Mouse (Mus musculus) heart, postnatal 10 days (tissue): Measurements from ENCODE around the gene Afmid. TPM values are rescaled to one million over a fixed set of nuclear protein-coding genes. Genes with fewer than 3 reads are reported as not detected.
A peak's percentile ranks its signal among the peaks of the same experiment; 100 is the strongest.

ENCODE experiments used
- DNase-seq, 2 experiments: peaks; one replicate each; pipeline ENCODE4 v3.0.0; 2021
- intact Hi-C: fragments of 180-260 bp; cut with DNase I; formaldehyde crosslinking; loops from one replicate; pipeline ENCODE4 v1.15.1; 2025
- total RNA-seq, 2 experiments: library from RNA; stranded (reverse); gene quantifications; 2 replicates each; pipeline ENCODE4 v1.2.3; 2021

Afmid gene
- total RNA-seq, 2 experiments from 2014 or later: 7.4 to 10.0 TPM

GRCm38 (mm10) chr11:117844997-117845396 is 19.3 kb downstream of the Afmid start:
- intact Hi-C loops: no loop called here
- no peak for DNase-seq

GRCm38 (mm10) chr11:117845651-117846050 is 19.9 kb downstream of the Afmid start:
- no peak for DNase-seq
- intact Hi-C loops: no loop called here

GRCm38 (mm10) chr11:117846640-117847039 is 20.9 kb downstream of the Afmid start:
- intact Hi-C loops: no loop called here
- DNase-seq: no peak

GRCm38 (mm10) chr11:117847593-117848215 is 22.0 kb downstream of the Afmid start:
- no peak for DNase-seq
- intact Hi-C loops: loop anchor here (2.0 kb wide), 1 partner anchor 21 kb away; the partner anchor contains the start of gene Tk1

GRCm38 (mm10) chr11:117848271-117848984 is 22.7 kb downstream of the Afmid start:
- intact Hi-C loops: loop anchor here (2.0 kb wide), 1 partner anchor 22 kb away; the partner anchor contains the start of gene Tk1
- peak in 1 of 2 experiments; percentile 68 for DNase-seq

- DNase-seq: peak; percentile 97 to 98
- intact Hi-C loops: loop anchor here (2.0 kb wide), 1 partner anchor 22 kb away; the partner anchor contains the start of gene Tk1
Observed at GRCm38 (mm10) chr11:117848985-117849671, 23.4 kb downstream of the Afmid start, which contains the start of gene Birc5. Gene Birc5 (plus strand): TSS chr11:117849251.

GRCm38 (mm10) chr11:117852875-117853274 is 27.2 kb downstream of the Afmid start:
- no peak for DNase-seq
- intact Hi-C loops: no loop called here

GRCm38 (mm10) chr11:117854241-117854640 is 28.5 kb downstream of the Afmid start:
- DNase-seq: no peak
- intact Hi-C loops: no loop called here

GRCm38 (mm10) chr11:117855360-117855759 is 29.6 kb downstream of the Afmid start:
- DNase-seq: no peak
- intact Hi-C loops: no loop called here

- DNase-seq: no peak
- intact Hi-C loops: no loop called here
Observed at GRCm38 (mm10) chr11:117855975-117856374, 30.3 kb downstream of the Afmid start.

GRCm38 (mm10) chr11:117857462-117857861 is 31.7 kb downstream of the Afmid start:
- intact Hi-C loops: no loop called here
- DNase-seq: no peak

GRCm38 (mm10) chr11:117858392-117858791 is 32.7 kb downstream of the Afmid start:
- intact Hi-C loops: no loop called here
- no peak for DNase-seq

- intact Hi-C loops: no loop called here
- no peak for DNase-seq
Observed at GRCm38 (mm10) chr11:117860601-117861000, 34.9 kb downstream of the Afmid start, which contains the start of gene Tmem235. Gene Tmem235 (plus strand): TSS chr11:117860752.

- intact Hi-C loops: no loop called here
- no peak for DNase-seq
Observed at GRCm38 (mm10) chr11:117863174-117863856, 37.6 kb downstream of the Afmid start.

- intact Hi-C loops: no loop called here
- DNase-seq: peak in 1 of 2 experiments; percentile 27
Observed at GRCm38 (mm10) chr11:117864805-117865204, 39.1 kb downstream of the Afmid start.

GRCm38 (mm10) chr11:117865988-117866387 is 40.3 kb downstream of the Afmid start:
- DNase-seq: no peak
- intact Hi-C loops: no loop called here

GRCm38 (mm10) chr11:117870688-117871365 is 45.1 kb downstream of the Afmid start:
- intact Hi-C loops: loop anchor here (1.0 to 5.0 kb wide), 6 partner anchors 42 to 352 kb away; partner anchors contain the start of gene Socs3
- peak; percentile 82 to 88 for DNase-seq

GRCm38 (mm10) chr11:117871376-117871775 is 45.7 kb downstream of the Afmid start:
- intact Hi-C loops: loop anchor here (1.0 to 5.0 kb wide), 6 partner anchors 41 to 351 kb away; partner anchors contain the start of gene Socs3
- DNase-seq: no peak

GRCm38 (mm10) chr11:117871911-117872584 is 46.3 kb downstream of the Afmid start:
- intact Hi-C loops: loop anchor here (1.0 to 5.0 kb wide), 6 partner anchors 41 to 351 kb away; partner anchors contain the start of gene Socs3
- DNase-seq: no peak
